Mouse (Mus musculus): ENCODE measurements around the gene Arl5a. TPM values are rescaled to one million over a fixed set of nuclear protein-coding genes. Genes with fewer than 3 reads are reported as not detected.

The Arl5a gene
- polyA plus RNA-seq (2017; shearing (Covaris generic)), result 10 to 100 TPM; 12.1 to 26.6 TPM

DNA sequence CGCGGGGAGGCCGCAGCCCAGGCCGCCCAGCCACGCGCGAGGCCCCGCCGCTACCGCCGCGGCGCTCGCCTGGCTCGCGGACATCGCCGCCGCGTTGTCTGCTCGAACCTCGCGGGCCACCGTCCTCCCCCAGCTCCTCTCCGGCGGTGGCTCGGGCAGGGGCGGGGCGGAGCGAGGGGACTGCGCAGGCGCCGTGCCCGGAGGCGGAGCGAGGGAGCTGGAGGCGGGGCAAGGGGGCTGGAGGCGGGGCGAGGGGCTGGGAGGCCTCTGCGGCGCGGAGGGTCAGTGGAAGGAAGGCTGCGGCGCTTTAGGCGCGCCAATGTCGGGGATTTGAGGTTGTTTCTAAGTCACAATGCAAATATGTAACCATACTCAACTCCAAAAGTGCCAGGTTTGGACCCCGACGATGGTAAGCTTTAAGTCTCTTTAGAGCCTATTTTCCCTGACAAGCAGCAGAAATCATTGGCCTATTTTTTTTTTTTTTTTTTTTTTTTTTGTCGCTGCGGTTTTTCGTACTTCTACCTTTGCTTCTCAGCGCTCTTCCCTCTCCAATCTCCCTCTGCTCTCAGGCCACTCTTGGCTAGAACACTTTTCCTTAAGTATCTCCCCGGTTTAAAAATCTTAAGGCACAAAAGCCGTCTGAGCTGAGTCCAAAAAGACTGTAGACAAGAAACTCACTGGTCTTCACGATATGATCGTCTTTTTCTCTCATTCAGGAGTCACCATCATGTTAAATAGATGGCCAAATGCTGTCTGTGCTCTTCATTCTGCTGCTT is at the start of gene Arl5a:
Gene Arl5a (minus strand): TSS at position 155 of the 776 bp plus-strand sequence.
- ATAC-seq, result peak; percentile 81

GRCm38 (mm10) chr2:52471545-52472291 is 47.0 kb upstream of the Arl5a start:
- ATAC-seq, result no peak

GRCm38 (mm10) chr2:52470044-52470560 is 45.4 kb upstream of the Arl5a start:
- no peak for ATAC-seq

DNA sequence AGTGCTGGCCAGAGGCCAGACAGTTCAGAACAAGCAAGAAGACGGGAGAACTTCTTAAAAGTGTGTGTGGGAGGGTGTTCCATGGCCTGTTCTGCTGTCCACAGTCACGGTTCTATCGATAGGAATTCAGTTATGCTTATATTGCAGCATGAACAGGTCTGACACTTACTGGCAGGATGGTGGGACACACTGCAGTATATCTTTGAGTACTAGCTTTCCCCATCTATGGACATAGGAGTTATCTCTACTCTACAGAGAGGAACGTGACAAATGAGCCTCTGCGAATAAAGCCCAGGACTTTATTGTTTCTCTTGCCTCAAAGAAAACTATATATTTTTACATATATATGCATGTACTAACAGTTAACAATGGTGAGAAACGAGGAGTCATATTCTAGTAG is 42.9 kb upstream of the Arl5a start:
- ATAC-seq, result no peak

GRCm38 (mm10) chr2:52461206-52461967 is 36.7 kb upstream of the Arl5a start:
- no peak for ATAC-seq

DNA sequence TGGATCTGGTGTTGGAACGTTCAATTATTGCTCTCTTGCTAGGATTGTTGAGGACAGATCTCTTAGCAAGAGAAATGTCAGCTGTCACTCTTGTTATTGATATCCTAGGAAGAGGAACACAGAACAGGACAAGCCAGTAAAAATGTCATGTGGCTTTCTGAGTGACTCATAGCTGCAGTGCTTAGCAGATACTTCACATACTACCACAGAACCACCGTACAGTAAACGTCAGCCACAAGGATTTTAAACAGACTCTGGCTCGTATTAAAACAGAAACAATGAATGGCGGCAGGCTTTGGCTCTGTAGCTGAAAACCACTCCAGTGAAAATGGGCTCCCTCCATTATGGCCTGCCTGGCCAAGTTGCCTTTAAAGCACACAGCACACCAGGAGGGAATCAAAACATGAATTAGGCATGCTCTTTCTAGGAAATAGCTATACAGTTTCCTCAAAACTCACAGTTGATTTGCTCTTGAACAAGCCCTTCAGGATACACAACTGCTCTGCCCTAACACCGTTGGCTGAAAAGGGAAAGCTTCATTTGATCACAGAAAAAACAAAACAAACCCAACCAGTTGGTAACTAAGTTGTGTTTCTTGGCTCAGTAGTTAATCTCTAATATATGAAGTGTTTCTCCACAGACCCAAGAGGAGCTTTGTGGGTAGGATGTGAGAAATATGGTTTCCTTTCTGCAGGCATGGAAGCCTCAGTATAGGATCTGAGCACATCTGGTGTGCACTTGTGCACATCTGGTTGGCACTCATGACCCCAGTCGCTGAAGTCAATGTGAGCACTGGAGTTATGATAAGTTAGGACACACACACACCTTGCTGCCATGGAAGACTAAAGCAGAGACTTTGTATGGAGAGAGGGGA is 31.1 kb upstream of the Arl5a start:
- ATAC-seq, result no peak

- ATAC-seq, result no peak
Observed at GRCm38 (mm10) chr2:52449818-52450217, 25.1 kb upstream of the Arl5a start.

- no peak for ATAC-seq
Observed at GRCm38 (mm10) chr2:52448916-52449315, 24.2 kb upstream of the Arl5a start.

DNA sequence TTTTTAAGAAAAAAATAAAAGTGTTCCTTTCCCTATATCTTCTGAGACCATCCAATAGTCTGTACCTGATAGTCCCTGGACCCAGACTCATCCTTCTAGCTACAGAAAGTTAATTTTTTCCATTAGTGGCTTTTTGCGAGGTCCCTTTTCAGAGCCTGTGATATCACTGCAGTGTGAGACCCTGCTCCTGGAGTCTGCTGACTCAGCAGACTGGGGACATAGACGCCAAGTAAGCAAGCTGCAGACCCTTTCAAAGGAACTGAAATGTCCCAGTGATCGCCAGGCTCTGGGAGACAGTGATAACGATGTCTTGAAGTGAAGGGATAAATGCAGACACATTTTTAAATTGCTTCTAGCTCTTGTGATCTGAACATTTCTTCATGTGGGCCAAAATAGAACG is 21.9 kb upstream of the Arl5a start:
- no peak for ATAC-seq

GRCm38 (mm10) chr2:52442125-52442524 is 17.4 kb upstream of the Arl5a start:
- ATAC-seq, result no peak

DNA sequence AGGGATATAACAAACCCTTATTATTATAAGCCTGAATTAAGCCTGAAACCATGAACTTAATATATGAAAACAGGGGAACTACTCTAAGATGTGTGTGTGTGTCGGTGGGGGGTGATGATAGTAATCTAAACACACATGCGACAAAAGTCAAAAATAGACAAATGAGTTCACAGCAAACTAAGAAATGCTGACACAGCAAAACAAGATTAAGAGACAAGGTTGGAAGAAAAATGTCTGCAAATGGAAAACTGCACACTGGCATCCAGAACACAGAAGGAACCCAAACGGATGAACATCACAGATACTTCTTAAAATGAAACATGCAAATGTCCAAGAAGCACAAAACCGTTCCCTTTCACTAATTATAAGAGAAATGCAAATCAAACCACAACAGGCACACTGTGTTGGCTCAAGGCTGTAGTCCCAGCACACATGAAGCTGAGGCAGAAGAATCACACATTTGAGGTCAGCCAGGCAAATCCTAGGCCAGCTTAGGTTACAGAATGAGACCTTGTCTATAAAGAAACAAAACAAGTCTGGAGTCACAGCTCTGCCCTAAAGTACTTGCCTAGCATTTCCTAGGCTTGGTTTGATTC is 15.8 kb upstream of the Arl5a start:
- no peak for ATAC-seq

- ATAC-seq, result no peak
Observed at GRCm38 (mm10) chr2:52438437-52438836, 13.7 kb upstream of the Arl5a start.

DNA sequence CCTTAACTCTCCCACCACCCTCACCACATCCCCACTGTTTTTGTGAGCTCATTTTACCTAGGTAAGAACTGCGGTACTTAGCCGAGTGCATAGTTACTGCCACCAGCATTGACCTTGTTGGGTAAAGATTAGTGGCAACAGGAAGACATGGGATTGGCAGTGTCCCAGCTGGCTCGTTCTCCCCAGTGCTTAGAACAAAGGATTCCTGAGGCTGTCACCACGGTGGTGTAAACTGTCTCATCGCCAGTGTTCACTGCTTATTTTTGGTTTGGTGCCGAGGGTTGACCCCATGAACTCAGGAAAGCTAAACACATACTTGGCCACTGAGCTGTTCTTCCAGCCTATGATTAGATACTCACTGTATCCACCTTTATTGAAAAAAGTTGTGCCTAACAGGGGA is 13.3 kb upstream of the Arl5a start:
- no peak for ATAC-seq

DNA sequence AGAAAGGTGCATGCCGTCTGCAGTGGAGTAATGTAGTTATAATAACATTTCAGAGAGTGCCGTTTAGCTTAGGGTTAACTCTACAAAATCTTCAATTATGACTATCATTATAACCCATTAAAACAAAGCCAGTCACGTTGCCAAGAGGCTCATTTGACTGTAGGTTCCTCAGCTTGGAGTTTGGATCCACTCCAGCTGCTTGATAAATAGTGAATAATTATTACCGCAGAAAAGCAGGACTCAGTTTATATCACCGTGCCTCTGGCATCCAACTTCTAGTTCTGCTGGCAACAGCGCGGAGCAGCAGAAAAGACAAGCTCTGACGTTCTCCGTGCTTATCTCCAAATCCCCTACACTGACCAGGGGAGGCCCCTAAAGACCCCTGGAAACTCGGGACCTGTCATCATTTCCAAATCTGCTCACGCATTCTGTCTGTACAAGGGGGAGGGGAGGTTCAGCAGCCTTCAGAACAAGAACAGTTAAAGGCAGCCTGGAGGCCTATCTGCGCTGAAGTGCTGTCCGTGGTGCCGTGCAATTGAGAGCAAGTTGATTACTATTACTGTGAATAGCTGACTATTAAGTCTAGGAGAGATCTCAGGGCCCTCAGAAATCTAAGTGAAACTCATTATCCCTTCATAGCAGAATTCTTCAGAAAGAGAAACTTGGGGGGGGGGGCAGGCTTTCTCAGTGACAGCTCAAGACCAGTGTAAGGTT is 11.4 kb upstream of the Arl5a start:
- no peak for ATAC-seq

DNA sequence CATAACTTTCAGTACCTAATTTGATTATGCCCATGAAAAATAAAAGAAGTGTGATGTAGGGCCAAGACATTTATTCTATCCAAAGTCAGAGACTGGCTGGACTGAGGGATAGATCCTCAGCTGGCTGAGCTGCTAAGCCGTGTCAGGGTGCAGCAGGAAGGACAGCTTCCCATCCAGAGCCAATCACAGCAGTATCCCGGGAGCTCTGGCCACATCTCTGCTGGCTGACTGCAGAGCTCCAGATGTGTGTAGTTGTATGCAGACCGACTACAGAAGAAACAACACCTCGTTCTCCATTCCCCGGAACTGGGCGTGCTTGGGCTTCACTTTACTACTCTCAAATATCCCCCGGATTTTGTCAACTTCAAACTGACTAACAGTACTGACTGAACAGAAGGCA is 8.7 kb upstream of the Arl5a start:
- ATAC-seq, result no peak

DNA sequence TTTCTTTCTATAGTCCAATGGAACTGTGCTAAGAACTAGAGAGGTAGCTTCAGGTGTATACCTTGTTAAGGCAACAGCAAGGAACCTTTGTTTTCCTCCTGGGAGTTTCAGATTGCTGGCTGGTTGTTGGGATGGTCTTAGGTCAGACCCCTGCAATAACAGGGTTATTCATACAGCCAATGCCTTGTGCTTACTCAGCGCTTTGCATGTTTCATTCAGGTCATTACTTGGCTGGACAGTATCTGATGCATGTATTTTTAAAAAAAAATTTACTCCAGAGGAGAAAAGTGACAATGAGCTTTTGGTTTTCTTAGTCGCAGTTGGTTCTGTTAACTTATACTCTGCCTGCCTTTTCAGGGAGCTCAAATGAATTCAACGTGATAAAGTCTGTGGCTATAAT is 2.7 kb upstream of the Arl5a start:
- no peak for ATAC-seq

GRCm38 (mm10) chr2:52426041-52426440 is 1.3 kb upstream of the Arl5a start:
- no peak for ATAC-seq

DNA sequence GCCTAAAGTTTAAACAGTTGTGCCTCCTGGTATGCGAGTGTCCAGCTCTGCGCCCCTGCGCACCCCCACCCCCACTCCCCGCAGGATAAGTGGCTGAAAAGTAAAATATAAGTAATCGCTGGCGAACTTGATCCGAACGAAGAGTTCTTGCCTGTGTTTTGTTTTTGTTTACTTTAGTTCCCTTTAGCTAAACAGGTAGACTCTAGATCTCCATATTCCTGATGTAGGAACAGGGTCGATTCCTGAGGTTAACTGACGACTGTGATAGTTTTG is 758 bp upstream of the Arl5a start:
- ATAC-seq, result no peak

GRCm38 (mm10) chr2:52424248-52424728 is 413 bp downstream of the Arl5a start:
- ATAC-seq, result peak; percentile 51

DNA sequence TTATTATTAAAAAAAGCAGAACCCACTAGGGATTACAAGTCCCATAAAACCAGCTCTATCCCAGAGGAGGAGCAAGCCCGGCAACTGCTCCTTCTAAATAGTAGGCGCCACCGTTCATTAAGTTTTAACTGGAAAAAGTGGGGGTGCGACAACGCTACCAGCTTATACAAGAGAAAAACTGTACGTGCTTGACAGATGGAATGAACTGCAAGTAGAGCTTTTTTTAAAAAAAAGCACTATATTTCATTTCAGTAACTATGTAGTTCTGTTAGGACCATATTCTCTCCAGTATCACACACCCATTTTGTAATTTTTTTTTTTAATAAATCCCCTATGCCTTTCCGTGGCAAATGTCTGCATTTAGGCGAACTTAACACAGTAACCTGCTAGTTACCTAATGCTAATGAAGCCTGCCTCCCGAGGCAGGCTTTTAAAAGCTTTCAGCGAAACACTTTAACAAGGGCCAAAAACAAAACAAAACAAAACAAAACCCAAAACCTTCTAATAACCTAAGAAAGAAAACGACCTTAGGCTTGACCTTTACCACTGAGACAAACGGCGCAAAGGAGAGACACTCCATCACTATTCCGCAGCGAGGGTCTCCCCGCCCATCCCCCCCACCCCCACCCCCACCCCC is 972 bp downstream of the Arl5a start:
- no peak for ATAC-seq

All from CD4-positive, CD25-positive, alpha-beta regulatory T cell, adult 4 months (primary cell).